12 mouse cellular contexts compared by ENCODE assay signal in genomic region chr11:67048496-67048895, GRCm38 (mm10).
"Had no signal": no experiment of that assay in that cellular context is flagged by ENCODE, and none has a peak within 500 bp of the region (broad histone marks: within the 10 kb centered on the region; RNA-seq: fewer than 3 reads in every experiment).

No protein-coding gene starts in this region.

- H3K4me3 ChIP-seq: limb, embryonic 15.5 days; liver, embryonic 12.5 days; midbrain, embryonic 10.5 days; myocyte; stomach, embryonic 15.5 days had no signal

- DNase-seq: kidney, postnatal 25 days; lung, embryonic 14.5 days; lung, postnatal 10 days; lung, postnatal 4 days; midbrain, embryonic 14.5 days; spleen, adult 18-20 months; thymus, postnatal 4 days had no signal

- ATAC-seq: liver, embryonic 12.5 days had no signal

- H3K27me3 ChIP-seq: limb, embryonic 15.5 days; liver, embryonic 12.5 days; stomach, embryonic 15.5 days had no signal

- H3K4me2 ChIP-seq: limb, embryonic 15.5 days; liver, embryonic 12.5 days; lung, embryonic 14.5 days; stomach, embryonic 15.5 days had no signal

- H3K9me3 ChIP-seq: limb, embryonic 15.5 days; liver, embryonic 12.5 days; midbrain, embryonic 10.5 days; stomach, embryonic 15.5 days had no signal

- H3K36me3 ChIP-seq: stomach, embryonic 15.5 days had no signal

- H3K9ac ChIP-seq: limb, embryonic 15.5 days; liver, embryonic 12.5 days; lung, embryonic 14.5 days; stomach, embryonic 15.5 days had no signal

- H3K27ac ChIP-seq: limb, embryonic 15.5 days; liver, embryonic 12.5 days; midbrain, embryonic 10.5 days; stomach, embryonic 15.5 days had no signal
